Mouse (Mus musculus) E14TG2a.4 (cell line): ENCODE data around the gene Ccl22.

Experiments used
- H3K27me3 ChIP-seq: 2 replicates; pipeline ENCODE4 v1.6.1; 2014; ENCODE audit warnings: low read length, control low read depth; ENCODE audit not compliant: insufficient read depth
- H3K36me3 ChIP-seq: 2 replicates; pipeline ENCODE4 v1.6.1; 2014; ENCODE audit warnings: low read length, control low read depth; ENCODE audit not compliant: insufficient read depth
- H3K4me1 ChIP-seq: replicated peaks from 2 replicates; pipeline ENCODE4 v1.6.1; 2014; ENCODE audit warnings: low read depth, low read length, control low read depth
- H3K4me3 ChIP-seq: replicated peaks from 2 replicates; pipeline ENCODE4 v1.5.1; 2014; ENCODE audit warnings: mild to moderate bottlenecking, low read length
- H3K9me3 ChIP-seq: 2 replicates; pipeline ENCODE4 v1.6.1; 2014; ENCODE audit warnings: low read length, control low read depth
- CTCF ChIP-seq: conservative IDR thresholded peaks from 2 replicates; pipeline ENCODE4 v1.5.1; 2014; ENCODE audit warnings: low read length
- NANOG ChIP-seq: IDR thresholded peaks from 2 replicates; pipeline ENCODE4 v1.6.1; 2014; ENCODE audit warnings: borderline replicate concordance, low read length, mixed read lengths
- POU5F1 ChIP-seq: IDR thresholded peaks from 2 replicates; pipeline ENCODE4 v1.6.1; 2014; ENCODE audit warnings: low read length, borderline replicate concordance

Gene Ccl22

GRCm38 (mm10) chr8:94770945-94771344, 25.6 kb downstream of the Ccl22 start:
- H3K9me3 ChIP-seq: no peaks in the 10 kb centered on the region
- TF ChIP-seq CTCF (no peak), POU5F1 (no peak), NANOG (no peak)
- H3K4me1 ChIP-seq: peaks cover 15% of the 10 kb centered on the region
- no peaks in the 10 kb centered on the region for H3K36me3 ChIP-seq
- no peak overlapping the region for H3K4me3 ChIP-seq
- H3K27me3 ChIP-seq: peaks cover 78% of the 10 kb centered on the region

DNA sequence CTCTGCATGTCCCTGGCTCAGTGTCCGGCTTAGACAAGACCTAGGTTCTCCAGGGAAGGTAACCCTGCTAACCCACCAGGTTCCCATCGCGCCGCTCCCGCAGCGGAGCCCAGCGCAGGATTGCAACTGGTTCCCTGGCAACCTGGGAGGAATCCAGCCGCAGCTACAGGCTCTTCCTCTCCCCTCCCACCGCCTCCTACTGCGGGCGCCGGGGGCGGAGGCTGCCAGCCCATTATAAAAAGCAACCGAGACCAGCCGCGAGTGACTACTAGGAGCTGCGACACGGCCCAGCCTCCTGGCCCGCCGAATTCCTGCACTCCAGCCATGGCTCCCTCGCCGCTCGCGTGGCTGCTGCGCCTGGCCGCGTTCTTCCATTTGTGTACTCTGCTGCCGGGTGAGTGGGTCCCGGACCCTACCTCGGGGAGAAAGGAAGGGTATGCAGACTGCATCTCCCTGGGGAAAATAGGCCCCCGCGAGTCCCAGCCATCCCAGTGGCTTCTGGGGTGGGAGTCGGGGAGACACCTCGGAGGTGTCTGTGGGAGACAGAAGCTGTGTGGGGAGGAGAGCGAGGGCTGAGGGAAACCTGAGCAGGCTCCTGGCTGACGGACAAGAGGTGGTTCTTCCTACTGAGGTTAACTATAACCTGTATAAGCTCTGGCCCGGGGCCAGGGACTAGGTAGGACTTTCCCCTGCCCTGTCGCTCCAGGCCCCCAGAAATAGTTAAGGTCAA, 26.7 kb downstream of the Ccl22 start, which contains the start of gene Cx3cl1:
Gene Cx3cl1 (plus strand): TSS at position 69 of the 730 bp plus-strand sequence.
- H3K9me3 ChIP-seq: no peaks in the 10 kb centered on the region
- peaks cover 15% of the 10 kb centered on the region for H3K4me1 ChIP-seq
- peak within 1 kb of the TSS; percentile 78 for H3K4me3 ChIP-seq
- TF ChIP-seq CTCF: no peak
- no peak for TF ChIP-seq NANOG
- TF ChIP-seq POU5F1: no peak
- H3K27me3 ChIP-seq: peaks cover 81% of the 10 kb centered on the region
- no peaks in the 10 kb centered on the region for H3K36me3 ChIP-seq

DNA sequence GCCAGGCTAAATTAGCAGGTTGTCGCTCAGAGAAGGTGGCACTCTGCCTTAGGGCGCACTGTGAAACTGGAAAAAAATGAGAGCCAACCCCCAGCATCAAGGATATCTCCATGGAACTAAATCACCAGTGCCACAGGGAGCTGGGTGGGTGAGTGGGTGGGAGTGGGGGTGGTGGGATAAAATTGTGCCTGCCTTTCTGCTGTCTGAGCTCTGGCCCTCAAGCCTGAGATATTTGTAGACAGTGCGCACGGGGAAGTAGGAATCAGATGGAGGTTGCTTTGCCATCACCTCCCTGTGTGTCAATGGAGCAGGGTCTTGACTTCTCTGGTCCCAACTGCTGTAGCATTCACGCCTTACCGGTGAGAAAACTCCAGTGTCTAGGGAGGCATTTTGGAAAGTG, 27.7 kb downstream of the Ccl22 start:
- TF ChIP-seq NANOG (no peak), CTCF (no peak), POU5F1 (no peak)
- H3K4me1 ChIP-seq: peaks cover 15% of the 10 kb centered on the region
- H3K36me3 ChIP-seq: no peaks in the 10 kb centered on the region
- H3K27me3 ChIP-seq: peaks cover 80% of the 10 kb centered on the region
- no peaks in the 10 kb centered on the region for H3K9me3 ChIP-seq
- H3K4me3 ChIP-seq: no peak overlapping the region

DNA sequence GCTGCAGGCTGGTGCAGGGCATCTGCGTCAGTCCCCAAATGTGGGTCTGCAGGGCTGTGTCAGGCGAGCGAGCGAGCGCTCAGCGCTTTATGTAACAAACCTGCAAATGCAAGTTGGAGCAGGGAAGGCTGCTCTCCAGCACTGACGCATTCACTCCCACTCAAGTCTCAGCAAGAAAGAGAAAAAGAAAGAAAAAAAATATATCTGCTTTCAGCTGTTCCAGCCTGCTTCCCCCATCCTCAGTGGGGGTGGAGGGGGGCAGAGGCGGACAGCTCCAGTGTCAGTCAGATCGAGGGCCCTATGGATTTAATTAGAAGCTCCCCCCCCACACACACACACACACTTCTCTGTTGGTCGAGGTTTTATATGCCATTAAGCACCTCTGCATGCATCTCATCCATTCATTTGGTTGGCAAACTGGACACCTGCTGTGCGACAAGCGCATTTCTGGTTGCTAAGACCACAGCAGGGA, 28.3 kb downstream of the Ccl22 start:
- no peak for TF ChIP-seq POU5F1
- TF ChIP-seq CTCF: no peak
- TF ChIP-seq NANOG: no peak
- H3K4me1 ChIP-seq: peaks cover 15% of the 10 kb centered on the region
- no peaks in the 10 kb centered on the region for H3K9me3 ChIP-seq
- no peak overlapping the region for H3K4me3 ChIP-seq
- peaks cover 83% of the 10 kb centered on the region for H3K27me3 ChIP-seq
- no peaks in the 10 kb centered on the region for H3K36me3 ChIP-seq

DNA sequence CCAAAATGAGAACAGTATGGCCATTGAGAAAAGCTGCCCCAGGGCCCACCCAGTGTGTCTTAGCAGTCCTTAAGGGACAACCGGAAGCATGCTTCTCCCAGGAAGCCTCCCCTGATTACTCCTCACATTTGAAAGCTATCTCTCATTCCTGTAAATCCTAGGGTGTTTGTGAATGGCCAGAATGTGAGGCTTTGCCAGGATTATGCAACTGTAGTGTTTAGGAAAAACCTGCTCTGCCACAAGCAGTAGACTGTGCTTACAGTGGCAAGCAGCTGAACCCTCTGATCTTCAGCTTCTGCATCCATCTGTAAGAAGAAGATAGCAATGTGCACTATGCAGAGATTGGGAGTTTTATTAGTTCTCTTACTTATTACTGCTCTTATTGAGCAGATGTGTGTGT, 29.2 kb downstream of the Ccl22 start:
- Histone ChIP-seq H3K36me3 (no peaks in the 10 kb centered on the region), H3K4me1 (peaks cover 15% of the 10 kb centered on the region), H3K9me3 (no peaks in the 10 kb centered on the region), H3K4me3 (no peak overlapping the region), H3K27me3 (peaks cover 80% of the 10 kb centered on the region)
- no peak for TF ChIP-seq NANOG
- TF ChIP-seq CTCF: no peak
- no peak for TF ChIP-seq POU5F1

DNA sequence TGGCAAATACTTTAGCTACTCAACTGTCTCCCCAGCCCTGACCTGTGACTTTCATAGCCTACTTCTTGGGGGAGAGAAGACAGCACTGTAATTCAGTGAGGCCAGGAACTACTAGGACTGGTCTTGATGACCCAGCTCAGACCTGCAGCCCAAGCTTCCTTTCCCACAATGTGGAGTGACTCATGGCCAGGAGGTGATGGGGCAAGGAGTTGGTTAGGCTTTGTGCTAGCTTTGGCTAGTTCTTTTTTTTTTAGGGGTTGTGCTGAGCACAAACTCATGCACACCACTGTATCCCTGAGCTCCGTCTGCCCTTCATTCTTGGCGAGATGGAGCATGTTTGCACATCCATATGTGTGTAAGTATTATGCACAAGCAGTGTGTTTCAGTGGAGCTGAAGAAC, 31.0 kb downstream of the Ccl22 start:
- H3K9me3 ChIP-seq: no peaks in the 10 kb centered on the region
- H3K27me3 ChIP-seq: peaks cover 72% of the 10 kb centered on the region
- H3K4me1 ChIP-seq: peaks cover 28% of the 10 kb centered on the region
- H3K4me3 ChIP-seq: no peak overlapping the region
- TF ChIP-seq CTCF (no peak), POU5F1 (no peak), NANOG (no peak)
- no peaks in the 10 kb centered on the region for H3K36me3 ChIP-seq

GRCm38 (mm10) chr8:94778036-94778435, 32.6 kb downstream of the Ccl22 start:
- Histone ChIP-seq H3K27me3 (peaks cover 56% of the 10 kb centered on the region), H3K4me3 (no peak overlapping the region), H3K36me3 (no peaks in the 10 kb centered on the region), H3K9me3 (no peaks in the 10 kb centered on the region), H3K4me1 (peaks cover 29% of the 10 kb centered on the region)
- no peak for TF ChIP-seq NANOG
- no peak for TF ChIP-seq POU5F1
- no peak for TF ChIP-seq CTCF

DNA sequence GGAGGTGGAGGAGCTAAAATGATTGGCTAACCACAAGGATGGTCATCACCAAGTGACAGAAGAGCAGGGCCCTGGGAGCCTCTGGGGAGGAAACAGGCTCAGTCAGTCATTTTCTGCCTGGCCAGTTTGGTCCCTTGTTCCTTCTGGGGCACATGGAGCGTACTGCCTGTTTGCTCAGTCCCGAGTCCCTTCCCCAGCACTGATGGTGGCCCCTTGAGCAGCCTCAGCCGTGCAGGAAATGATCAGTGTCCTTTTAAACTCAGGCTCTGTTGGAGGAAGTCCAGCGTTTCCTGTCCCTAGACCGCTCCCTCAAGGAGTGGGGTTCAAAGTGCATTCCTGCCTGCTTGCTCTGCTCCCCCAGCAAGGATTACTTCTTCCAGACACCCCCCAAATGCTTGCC, 33.1 kb downstream of the Ccl22 start:
- TF ChIP-seq CTCF: no peak
- H3K9me3 ChIP-seq: no peaks in the 10 kb centered on the region
- H3K27me3 ChIP-seq: peaks cover 52% of the 10 kb centered on the region
- peaks cover 29% of the 10 kb centered on the region for H3K4me1 ChIP-seq
- no peak overlapping the region for H3K4me3 ChIP-seq
- H3K36me3 ChIP-seq: no peaks in the 10 kb centered on the region
